Mouse (Mus musculus) layer of hippocampus, postnatal 10 days (tissue): Measurements from ENCODE around the gene Dscam. TPM values are rescaled to one million over a fixed set of nuclear protein-coding genes. Genes with fewer than 3 reads are reported as not detected.
A peak's percentile ranks its signal among the peaks of the same experiment; 100 is the strongest.

Experiments used
- DNase-seq, 2 experiments: peaks; one replicate each; pipeline ENCODE4 v3.0.0; 2021; ENCODE audit warnings: low spot score in 2 of 2
- total RNA-seq, 2 experiments: library from RNA; stranded (reverse); gene quantifications; 2 replicates each; pipeline ENCODE4 v1.2.3; 2021

The Dscam gene
- total RNA-seq, 2 experiments from 2014 or later: 43.0 to 45.4 TPM

- peak in 1 of 2 experiments; percentile 26 for DNase-seq
Measured at GRCm38 (mm10) chr16:96767985-96768384, 402.6 kb downstream of the Dscam start.

DNA sequence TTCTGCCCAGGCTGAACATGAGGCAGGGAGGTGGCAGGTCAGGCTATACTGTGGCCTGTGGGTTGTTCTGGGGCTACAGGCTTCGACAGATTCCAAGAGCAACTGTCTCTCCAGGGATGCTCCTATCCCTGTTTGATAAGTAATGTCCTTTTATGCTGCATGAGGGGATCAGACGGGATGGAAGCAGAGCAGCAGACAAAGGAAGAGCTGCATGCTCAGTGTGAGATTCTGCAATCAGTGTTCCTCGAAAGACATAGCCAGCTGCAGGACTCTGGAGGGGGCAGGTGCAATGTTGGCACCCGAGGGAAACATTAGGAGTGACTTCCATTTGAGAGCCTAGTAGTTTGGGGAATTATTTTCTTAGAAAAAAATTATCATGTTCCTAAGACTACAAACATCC is 403.0 kb downstream of the Dscam start:
- no peak for DNase-seq

DNA sequence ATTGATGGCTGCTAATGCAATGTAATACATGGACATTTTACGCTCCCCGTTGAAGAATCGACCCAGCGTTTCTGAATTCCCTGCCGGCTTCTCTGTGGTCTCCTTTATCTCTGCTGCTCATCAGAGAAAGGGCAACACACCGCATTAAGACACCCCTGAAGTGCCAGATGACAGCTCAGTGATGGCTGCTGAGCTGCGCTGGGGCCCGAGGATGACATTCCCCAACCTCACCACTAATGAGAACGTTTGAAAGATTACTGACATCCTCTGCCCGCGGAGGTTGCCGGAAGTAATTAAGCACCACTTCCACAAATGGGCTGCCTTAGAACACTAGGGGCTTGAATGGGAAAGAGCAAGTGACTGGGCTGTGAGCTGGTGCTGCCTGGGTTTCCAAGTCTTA is 409.3 kb downstream of the Dscam start:
- no peak for DNase-seq

DNA sequence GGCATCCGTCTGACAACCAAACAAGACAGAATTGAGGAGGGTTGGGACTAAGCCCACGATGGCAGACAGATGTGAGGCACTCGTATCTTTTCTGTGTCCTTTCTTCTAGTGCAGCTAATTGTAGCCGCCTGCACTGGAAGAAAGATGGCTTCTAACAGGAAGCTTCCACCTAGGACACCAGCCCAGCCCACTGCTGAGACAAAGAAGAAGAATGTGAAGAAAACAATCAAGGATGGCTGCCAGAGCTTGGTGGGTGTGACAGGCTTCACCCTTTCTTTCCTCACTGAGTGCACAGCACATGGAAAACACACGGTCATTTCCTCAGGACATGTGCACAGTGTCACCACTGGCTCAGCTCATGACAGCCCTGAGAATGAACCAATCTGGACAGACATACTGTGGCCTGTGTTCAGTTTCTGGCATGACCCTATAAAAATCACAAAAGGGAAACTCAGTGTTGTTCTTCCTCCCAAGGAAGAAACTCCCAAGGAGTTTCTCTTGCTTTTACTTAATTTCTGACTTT is 411.4 kb downstream of the Dscam start:
- no peak for DNase-seq

DNA sequence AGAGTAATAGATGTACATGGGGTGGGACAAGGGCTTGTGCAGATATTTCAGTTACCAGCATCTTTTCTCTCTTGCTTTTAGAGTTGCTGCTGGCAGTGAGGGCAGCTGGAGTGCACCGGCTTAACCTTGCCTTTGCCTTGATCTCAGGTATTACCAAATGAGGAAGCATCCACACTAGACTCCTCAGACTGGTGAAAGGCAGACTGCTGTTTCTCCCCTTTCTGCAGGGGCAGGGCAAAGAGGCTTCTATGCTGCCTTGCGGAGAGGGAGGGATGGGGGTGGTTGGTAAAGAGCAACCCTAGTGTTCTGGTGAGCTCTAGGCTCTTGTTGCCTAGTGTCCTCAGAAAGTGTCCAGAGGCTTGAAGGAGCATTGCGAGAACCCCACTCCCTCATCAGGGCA is 412.2 kb downstream of the Dscam start:
- DNase-seq: no peak

- no peak for DNase-seq
Measured at GRCm38 (mm10) chr16:96757588-96758313, 412.8 kb downstream of the Dscam start.

DNA sequence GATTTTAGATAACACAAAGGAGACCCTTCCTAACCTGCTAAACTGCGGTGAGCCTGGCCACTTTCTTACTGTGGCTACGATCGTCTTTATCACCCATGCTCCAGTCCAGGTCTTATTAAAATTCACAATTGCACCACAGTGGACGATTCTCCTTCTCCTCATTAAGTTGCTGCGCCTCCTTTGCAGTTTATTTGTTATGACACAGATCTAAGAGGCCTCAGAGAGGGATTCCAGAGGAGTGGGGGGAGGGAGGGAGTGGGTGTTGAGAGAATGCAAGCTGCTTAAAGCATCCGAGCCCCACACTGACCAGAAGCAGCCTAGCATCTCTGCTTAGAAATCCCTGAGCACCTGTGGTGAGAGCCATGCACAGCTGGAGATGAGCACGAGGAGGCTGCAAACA is 413.6 kb downstream of the Dscam start:
- DNase-seq: no peak

- no peak for DNase-seq
Measured at GRCm38 (mm10) chr16:96754971-96755504, 415.5 kb downstream of the Dscam start.

GRCm38 (mm10) chr16:96754381-96754780 is 416.2 kb downstream of the Dscam start:
- no peak for DNase-seq

GRCm38 (mm10) chr16:96753781-96754173 is 416.8 kb downstream of the Dscam start:
- DNase-seq: peak; percentile 41 to 54

DNA sequence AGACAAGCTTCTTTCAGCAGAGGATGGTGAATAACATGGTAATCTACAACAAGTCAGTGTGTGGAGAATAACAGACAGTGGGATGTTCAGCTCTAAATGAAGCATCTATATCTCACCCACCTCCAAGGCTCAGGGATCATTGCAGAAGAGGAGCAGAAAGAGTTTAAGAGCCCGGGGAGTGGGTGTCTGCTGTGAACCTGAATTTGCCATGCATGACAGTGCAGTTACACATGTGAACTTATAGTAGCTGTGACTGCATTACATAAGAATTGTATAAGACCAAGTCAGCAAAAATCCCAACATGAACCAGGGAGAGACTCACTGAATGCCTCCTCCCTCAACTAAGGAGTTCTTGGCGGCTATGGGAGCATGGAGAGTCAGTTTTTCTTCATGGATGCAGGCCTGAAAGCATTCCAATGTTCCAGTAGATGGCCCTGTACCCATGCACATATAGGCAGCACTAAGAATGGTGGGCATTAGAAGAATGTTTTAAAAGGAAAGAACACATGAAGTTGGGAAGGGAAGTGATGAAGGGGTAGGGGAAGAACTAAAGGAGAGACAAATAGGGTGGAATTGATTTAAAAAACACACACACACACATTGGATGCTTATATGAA is 417.3 kb downstream of the Dscam start:
- DNase-seq: no peak

DNA sequence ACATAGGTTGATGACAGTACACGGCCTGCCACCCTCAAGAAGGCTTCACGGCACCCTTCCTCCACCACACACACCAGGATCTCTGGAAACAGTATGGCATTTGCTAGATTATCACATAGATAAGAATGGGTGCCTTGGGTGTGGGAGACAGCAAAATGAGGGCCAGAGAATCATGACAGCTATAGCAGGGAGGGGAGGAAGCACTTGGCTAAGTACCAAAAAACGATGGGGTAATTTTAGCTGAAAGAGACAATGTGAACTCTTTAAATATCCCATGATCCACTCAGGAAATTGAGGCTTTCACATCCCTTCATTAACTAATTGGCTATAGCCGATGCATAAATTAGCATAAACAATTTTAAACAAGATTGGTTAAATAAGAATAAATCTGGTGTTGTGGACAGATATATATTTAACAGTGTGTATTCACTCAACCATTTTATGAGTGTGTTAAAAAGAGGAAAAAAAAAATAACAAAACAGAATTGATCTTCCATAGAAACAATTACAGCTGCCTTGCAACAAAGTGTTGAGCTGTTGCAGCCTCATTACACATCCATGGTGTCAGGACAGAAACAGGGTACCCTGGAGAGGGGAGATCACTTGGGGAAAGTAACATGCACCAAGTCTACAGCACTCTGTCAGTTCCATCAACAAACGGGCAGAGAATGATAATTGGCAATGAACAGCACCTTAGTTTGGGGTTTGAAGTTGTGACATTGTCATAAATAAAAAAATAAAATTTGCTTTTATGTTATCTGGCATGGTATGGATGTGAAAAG is 427.9 kb downstream of the Dscam start:
- DNase-seq: no peak

GRCm38 (mm10) chr16:96741336-96741735 is 429.2 kb downstream of the Dscam start:
- no peak for DNase-seq

GRCm38 (mm10) chr16:96740073-96741055 is 430.2 kb downstream of the Dscam start:
- no peak for DNase-seq

DNA sequence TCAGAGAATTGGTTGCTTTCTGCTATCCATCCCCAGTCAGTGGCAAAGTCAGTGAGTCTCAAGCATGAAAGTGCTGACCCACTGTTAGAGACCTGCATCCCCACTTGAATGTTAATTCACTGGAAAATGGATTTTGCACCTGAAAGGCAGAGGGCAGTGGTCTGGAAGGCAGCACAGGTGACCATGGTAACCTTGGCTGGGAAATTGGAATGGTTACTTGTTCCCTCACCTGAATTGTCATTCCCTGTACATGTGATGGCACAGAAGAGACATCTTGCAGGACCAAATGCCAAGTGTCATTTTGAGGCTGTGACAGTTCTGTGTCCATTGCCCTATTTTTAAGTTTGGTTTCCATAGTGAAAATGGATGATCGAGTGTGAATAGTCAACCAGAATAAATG is 434.1 kb downstream of the Dscam start:
- no peak for DNase-seq

DNA sequence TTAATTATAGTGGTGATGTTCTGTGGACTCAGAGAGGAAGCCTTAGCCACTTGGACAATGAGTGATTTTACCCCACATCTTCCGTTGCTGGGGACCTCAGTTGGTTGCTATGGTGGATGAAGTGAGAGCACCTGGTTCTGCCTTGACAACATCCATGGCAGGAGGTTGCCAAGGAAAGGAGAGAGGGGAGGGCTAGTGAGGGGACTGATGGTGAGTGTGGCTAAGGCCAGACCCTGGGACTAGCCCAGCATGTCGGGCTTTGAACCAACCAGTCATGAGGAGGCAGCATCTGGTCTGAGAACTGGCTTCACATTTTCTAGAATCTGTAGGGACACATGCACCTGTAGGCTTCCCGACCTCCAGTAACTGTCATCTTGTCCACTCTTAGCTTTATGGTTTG is 439.7 kb downstream of the Dscam start:
- no peak for DNase-seq

- DNase-seq: no peak
Measured at GRCm38 (mm10) chr16:96727836-96728774, 442.4 kb downstream of the Dscam start.

DNA sequence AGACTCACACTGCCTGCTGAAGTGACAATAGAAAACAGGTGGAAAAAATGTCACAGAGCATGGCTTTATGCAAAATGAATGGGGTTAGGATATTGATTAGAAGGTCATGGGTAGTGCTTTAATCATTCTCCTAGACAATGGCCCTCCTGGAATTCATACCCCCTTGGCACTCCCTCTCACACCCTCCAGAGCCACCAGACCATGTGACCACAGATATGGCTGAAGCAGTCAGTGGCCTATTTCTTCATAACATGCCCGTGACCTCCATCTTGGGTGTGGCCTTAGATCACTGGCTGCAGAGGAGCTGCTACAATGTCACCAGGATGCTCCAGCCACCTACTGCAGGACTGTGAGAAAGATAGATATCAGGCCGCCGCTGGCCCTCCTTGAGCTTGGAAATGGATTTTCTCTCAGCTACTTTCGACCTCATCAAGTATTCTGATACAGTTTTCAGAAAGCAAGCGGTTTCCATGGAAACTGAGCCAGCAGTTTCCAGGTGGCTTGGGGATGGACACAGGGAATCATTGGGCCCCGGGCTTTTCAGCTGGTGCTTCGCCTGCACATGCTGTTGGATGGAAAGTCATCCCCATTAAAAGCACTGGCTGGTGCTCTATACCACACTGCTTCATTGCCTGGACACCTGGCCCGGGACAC is 445.4 kb downstream of the Dscam start:
- DNase-seq: no peak

DNA sequence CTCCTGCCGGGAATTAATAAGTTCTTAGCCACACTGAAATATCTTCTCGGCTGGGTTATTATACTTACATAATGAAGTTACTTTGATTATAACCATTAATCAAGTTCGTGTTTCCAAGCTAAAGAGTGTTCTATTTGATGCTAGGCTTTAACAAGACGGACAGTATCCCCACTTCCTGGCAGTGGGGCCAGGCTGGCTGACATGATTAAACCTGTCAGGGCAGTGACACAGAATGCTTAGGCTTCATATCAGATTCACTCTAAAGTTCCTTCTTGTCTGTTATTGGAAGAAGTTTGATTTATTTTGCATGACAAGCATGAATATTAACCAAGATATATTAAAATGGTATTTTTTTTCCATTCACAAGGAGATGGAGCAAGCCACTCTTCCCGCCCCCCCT is 446.0 kb downstream of the Dscam start:
- no peak for DNase-seq
